Mouse (Mus musculus): ENCODE results near the gene Slc25a10. TPM values are rescaled to one million over a fixed set of nuclear protein-coding genes. Genes with fewer than 3 reads are reported as not detected.

Gene Slc25a10
- polyA plus RNA-seq, 1 experiment from 2014 or later = 49.0 TPM

DNA sequence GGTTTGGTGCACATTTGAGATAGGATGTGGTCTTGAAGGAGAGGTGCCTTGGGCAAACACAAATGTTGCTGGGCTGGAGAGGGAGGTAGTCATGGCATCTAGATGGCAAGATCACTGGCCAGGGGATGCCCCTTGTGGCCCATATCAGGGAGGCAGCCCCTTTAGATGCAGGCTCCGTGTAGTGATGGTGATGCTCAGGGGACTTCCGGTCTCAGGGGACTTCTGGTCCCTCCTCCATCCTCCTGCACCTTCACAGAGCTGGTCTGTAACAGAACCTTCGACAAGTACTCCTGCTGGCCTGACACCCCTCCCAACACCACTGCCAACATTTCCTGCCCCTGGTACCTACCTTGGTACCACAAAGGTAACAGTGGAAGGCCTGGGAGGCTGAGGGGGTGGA is 44.2 kb downstream of the Slc25a10 start:
- WGBS = 65% methylated on average over 3 of the region's 3 CpGs
- peaks cover 41% of the 10 kb centered on the region for H3K4me1 ChIP-seq
- H3K9ac ChIP-seq = no peak overlapping the region
- no peak overlapping the region for H3K4me3 ChIP-seq
- H3K4me2 ChIP-seq (replicated peaks) = no peak overlapping the region
- no peaks in the 10 kb centered on the region for H3K9me3 ChIP-seq
- peaks cover 49% of the 10 kb centered on the region for H3K27me3 ChIP-seq
- no peaks in the 10 kb centered on the region for H3K36me3 ChIP-seq
- H3K27ac ChIP-seq = no peak overlapping the region
- no peak for ATAC-seq (ENCODE audit: low FRiP score, low read depth)

DNA sequence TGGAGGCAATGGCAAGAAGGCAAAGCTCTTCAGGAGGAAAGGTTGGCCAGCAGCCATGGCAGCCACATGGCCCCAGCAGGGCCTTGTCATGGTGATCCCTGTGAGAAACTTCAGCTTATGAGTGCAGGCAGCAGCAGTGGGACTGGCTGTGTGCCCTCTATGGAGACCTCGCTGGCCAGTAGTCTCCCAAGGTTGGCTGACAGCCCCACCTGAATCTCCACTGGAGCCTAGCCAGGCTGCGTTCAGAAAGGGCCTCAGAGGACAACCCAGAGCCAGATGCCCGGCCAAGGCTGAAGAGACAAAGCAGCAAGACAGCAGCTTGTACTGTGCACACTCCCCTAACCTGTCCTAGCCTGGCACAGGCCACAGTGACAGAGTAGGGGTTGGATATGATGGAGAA is 46.8 kb downstream of the Slc25a10 start:
- no peak overlapping the region for H3K4me2 ChIP-seq (replicated peaks)
- H3K4me3 ChIP-seq = no peak overlapping the region
- peaks cover 21% of the 10 kb centered on the region for H3K36me3 ChIP-seq
- no peaks in the 10 kb centered on the region for H3K9me3 ChIP-seq
- 80% methylated on average over 3 of the region's 3 CpGs for WGBS
- H3K4me1 ChIP-seq = peaks cover 28% of the 10 kb centered on the region
- peaks cover 22% of the 10 kb centered on the region for H3K27me3 ChIP-seq
- no peak overlapping the region for H3K9ac ChIP-seq
- ATAC-seq (ENCODE audit: low FRiP score, low read depth) = no peak
- H3K27ac ChIP-seq = peak overlapping the region; percentile 67; the same call in 1 of the 2 replicates

DNA sequence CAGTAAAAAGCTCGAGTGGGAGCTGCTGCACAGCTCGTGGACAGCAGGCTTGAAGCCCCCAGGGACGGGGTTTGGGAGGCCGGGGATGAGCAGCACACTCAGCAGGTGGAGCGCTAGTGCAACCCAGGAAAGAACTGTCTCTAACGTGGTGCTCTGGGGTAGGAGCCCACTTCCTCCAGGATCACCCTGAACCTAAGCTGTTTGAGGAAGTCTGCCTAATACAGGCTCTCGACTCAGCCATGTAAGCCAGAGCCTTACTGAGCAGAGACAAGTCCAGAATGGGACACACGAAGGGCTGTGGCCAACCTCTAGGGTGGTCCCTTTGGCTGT is 47.3 kb downstream of the Slc25a10 start:
- peak overlapping the region; percentile 11; the same call in 1 of the 2 replicates for H3K4me2 ChIP-seq (replicated peaks)
- no peaks in the 10 kb centered on the region for H3K9me3 ChIP-seq
- H3K27me3 ChIP-seq = peaks cover 19% of the 10 kb centered on the region
- ATAC-seq (ENCODE audit: low FRiP score, low read depth) = no peak
- 0 out of 2 replicates have a peak overlapping the region, but pooled peaks have one; percentile 51 for H3K9ac ChIP-seq
- H3K4me1 ChIP-seq = peaks cover 28% of the 10 kb centered on the region
- peak overlapping the region; percentile 67; the same call in 1 of the 2 replicates for H3K27ac ChIP-seq
- no peak overlapping the region for H3K4me3 ChIP-seq
- H3K36me3 ChIP-seq = peaks cover 25% of the 10 kb centered on the region
- WGBS = 58% methylated on average over 8 of the region's 8 CpGs

DNA sequence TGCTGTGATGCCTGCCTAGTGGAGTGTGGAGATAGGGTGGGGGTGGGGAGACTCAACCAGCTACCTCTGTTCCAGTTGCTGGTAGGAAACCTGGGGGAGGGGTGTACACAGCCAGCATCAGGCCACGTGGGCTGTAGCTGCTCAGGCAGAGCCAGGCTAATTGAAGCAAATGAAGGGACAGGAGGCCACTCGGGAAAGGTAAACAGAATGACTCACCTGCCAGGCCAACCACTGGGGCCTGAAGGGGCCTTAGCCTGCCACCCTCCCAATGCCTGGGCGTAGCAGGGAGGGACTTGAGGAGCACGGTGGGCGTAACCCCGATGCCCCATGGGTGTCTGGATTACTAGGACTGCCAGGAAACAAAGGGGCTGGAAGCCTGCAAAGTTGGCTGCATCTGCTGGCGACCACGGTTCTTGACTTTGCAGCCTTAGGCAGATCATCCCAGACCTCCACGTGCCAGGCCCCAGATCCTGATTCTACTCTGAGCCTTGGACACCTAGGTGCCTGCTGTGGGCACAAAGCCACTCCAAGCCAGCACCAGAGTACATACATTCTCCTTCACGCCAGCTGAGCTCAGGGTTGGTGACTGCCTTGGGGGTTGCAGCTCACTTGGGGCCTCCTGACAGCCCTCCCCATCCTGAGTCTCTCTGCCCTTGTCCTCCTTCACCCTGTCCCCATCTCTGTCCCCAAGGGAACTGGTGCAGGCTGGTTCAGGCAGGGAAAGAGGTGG is 47.8 kb downstream of the Slc25a10 start:
- peaks cover 14% of the 10 kb centered on the region for H3K27me3 ChIP-seq

DNA sequence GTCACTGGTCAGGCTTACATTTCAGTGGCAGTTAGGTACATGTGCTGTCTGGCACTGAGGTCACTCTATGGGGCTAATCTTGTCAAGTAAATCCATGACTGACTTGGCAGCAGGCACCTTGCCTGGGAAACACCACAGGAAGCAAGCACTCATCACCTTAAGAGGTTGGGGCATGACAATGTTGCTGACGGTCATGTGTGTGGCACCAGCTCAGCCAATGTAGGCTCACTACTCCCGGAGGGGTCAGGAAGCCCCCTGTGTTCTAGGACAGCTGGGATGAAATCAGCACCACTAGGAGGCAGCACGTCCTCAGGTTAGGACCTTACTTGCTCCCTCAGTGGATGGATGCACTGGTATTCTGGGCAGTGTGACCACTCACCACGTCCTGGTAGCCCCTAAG is 50.3 kb downstream of the Slc25a10 start:
- Histone ChIP-seq H3K27ac (no peak overlapping the region), H3K9ac (no peak overlapping the region; the same call in 1 of the 2 replicates), H3K9me3 (no peaks in the 10 kb centered on the region), H3K4me3 (no peak overlapping the region), H3K4me1 (peaks cover 30% of the 10 kb centered on the region), H3K4me2 (replicated peaks) (no peak overlapping the region), H3K36me3 (peaks cover 48% of the 10 kb centered on the region), H3K27me3 (no peaks in the 10 kb centered on the region)
- WGBS = 46% methylated on average over 4 of the region's 4 CpGs
- ATAC-seq (ENCODE audit: low FRiP score, low read depth) = no peak

More for the DNA sequence above, 47.8 kb downstream of the Slc25a10 start:
- Histone ChIP-seq H3K4me2 (replicated peaks) (peak overlapping the region; percentile 11; the same call in 1 of the 2 replicates), H3K4me1 (peaks cover 28% of the 10 kb centered on the region), H3K27ac (peak overlapping the region; percentile 67), H3K36me3 (peaks cover 30% of the 10 kb centered on the region), H3K9me3 (no peaks in the 10 kb centered on the region), H3K4me3 (no peak overlapping the region), H3K9ac (peak overlapping the region; percentile 51)
- ATAC-seq (ENCODE audit: low FRiP score, low read depth) = peak; percentile 48; the same call in 1 of the 2 replicates
- 28% methylated on average over 10 of the region's 10 CpGs for WGBS

DNA sequence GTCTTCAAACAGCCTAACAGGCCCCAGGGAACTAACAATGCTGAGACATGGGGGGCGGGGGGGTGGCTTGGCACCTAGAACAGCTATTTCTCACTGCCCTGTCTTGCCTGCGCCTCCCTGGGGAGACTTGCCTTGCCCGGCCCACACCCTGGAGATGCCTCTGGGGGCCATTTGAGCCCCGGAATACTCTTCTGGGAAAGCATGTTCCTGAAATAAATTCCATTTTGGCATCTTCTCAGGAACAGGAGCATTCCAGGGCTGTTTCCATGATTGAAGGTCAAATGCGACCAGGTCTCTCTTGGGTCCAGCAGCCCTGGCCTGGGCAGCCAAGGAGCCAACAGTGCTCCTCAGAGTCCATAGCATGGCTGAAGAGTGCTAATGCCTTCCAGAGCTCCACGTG is 50.7 kb downstream of the Slc25a10 start:
- Histone ChIP-seq H3K4me2 (replicated peaks) (no peak overlapping the region), H3K9ac (no peak overlapping the region; the same call in 1 of the 2 replicates), H3K4me1 (peaks cover 31% of the 10 kb centered on the region), H3K36me3 (peaks cover 48% of the 10 kb centered on the region), H3K27ac (no peak overlapping the region), H3K9me3 (no peaks in the 10 kb centered on the region), H3K27me3 (no peaks in the 10 kb centered on the region), H3K4me3 (no peak overlapping the region)
- WGBS = 78% methylated on average over 6 of the region's 6 CpGs
- no peak for ATAC-seq (ENCODE audit: low FRiP score, low read depth)

DNA sequence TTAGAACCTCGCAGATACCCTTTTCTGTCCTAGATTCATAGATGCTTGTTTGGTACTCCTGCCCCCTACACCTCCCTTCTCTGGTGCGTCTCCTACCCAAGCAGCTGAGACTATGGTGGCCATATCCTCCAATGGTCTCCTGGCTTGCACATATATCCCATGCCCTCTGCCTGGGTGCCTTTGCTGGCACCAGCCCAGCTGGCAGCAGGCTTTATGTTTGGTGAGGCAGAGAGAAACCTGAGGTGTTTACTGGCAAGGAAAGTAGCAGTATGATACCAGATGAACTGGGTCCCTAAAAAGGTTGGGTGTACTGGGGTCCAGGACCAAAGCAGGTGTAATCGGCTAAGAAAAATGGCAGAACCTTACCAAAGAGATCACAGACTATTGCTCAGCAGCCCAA is 54.3 kb downstream of the Slc25a10 start:
- 99% methylated on average over 3 of the region's 3 CpGs for WGBS
- H3K27ac ChIP-seq = no peak overlapping the region

DNA sequence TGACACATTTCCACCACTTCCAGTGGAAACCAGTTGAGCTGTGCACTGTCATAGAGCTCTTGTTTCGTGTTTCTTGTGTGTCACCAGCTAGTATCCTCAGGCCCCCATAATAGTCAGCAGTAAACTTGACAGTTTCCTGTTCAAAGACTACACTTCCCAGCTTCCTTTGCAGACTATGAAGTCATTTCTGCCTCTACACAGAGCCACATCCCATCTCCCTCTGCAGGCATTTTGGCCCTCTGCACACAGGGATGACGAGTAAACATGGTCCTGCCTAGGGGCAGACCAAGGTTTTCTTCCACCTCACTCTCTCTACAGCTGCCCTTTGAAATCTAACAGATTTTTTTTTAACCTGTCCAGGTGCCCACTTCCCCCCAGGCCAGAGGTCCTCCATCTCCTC is 55.8 kb downstream of the Slc25a10 start:
- Histone ChIP-seq H3K4me3 (peak overlapping the region; percentile 5; the same call in 1 of the 2 replicates), H3K4me2 (replicated peaks) (peak overlapping the region; percentile 95)

More for the DNA sequence above, 54.3 kb downstream of the Slc25a10 start:
- Histone ChIP-seq H3K4me3 (no peak overlapping the region), H3K27me3 (no peaks in the 10 kb centered on the region), H3K36me3 (peaks cover 48% of the 10 kb centered on the region), H3K4me2 (replicated peaks) (no peak overlapping the region), H3K4me1 (peaks cover 27% of the 10 kb centered on the region), H3K9ac (no peak overlapping the region), H3K9me3 (no peaks in the 10 kb centered on the region)
- ATAC-seq (ENCODE audit: low FRiP score, low read depth) = no peak

DNA sequence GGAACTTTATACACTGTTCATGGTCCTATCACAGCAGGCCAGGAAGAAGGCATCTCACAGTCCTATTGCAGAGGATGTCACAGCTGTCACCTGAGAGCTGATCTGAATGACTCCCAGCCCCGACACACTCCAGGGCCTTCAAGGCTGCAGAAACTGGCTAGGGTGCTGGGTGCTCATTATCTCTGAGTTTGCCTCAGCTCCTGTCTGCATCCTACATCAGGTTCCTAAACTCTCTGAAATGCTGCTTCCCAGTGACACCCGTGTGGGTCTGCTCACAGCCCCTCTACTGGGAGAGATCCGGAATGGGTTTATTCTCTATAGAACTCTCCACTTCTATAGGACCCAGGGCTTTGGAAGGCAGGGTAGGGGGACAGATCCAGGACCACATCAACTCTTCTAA is 56.6 kb downstream of the Slc25a10 start:
- peak overlapping the region; percentile 95 for H3K4me2 ChIP-seq (replicated peaks)
- H3K9me3 ChIP-seq = no peaks in the 10 kb centered on the region
- no peaks in the 10 kb centered on the region for H3K27me3 ChIP-seq
- 90% methylated on average over 3 of the region's 3 CpGs for WGBS
- H3K27ac ChIP-seq = peak overlapping the region; percentile 87; the same call in 1 of the 2 replicates
- no peak for ATAC-seq (ENCODE audit: low FRiP score, low read depth)
- peak overlapping the region; percentile 98 for H3K4me3 ChIP-seq
- peak overlapping the region; percentile 98 for H3K9ac ChIP-seq
- H3K36me3 ChIP-seq = peaks cover 30% of the 10 kb centered on the region
- H3K4me1 ChIP-seq = peaks cover 27% of the 10 kb centered on the region

More for the DNA sequence above, 55.8 kb downstream of the Slc25a10 start:
- Histone ChIP-seq H3K27me3 (no peaks in the 10 kb centered on the region), H3K4me1 (peaks cover 27% of the 10 kb centered on the region), H3K9ac (peak overlapping the region; percentile 98; the same call in 1 of the 2 replicates), H3K27ac (no peak overlapping the region), H3K36me3 (peaks cover 37% of the 10 kb centered on the region), H3K9me3 (no peaks in the 10 kb centered on the region)
- WGBS = 68% methylated on average over 2 of the region's 2 CpGs
- ATAC-seq (ENCODE audit: low FRiP score, low read depth) = no peak

DNA sequence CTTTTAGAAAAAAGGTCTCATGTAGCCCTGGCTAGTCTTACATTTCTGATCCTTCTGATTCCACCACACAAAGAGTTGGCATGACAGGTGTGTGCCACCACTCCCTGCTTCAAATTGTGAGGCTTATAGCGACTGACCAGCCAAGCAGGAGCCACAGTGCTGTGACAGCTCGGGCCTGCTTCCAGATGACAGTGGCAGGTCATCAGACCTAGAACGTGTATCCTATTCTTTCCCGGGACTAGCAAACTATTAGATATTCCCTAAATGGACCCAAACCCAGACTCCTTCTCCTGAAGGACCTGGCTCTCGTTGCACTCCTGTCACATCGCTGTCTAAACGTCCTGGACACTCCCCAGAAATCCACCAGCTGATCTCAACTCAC is 57.1 kb downstream of the Slc25a10 start:
- H3K9ac ChIP-seq = peak overlapping the region; percentile 98
- no peaks in the 10 kb centered on the region for H3K9me3 ChIP-seq
- 24% methylated on average over 7 of the region's 7 CpGs for WGBS
- H3K4me2 ChIP-seq (replicated peaks) = peak overlapping the region; percentile 95
- peak overlapping the region; percentile 98 for H3K4me3 ChIP-seq
- H3K27ac ChIP-seq = peak overlapping the region; percentile 87
- no peak for ATAC-seq (ENCODE audit: low FRiP score, low read depth)
- H3K4me1 ChIP-seq = peaks cover 27% of the 10 kb centered on the region
- H3K36me3 ChIP-seq = peaks cover 24% of the 10 kb centered on the region
- no peaks in the 10 kb centered on the region for H3K27me3 ChIP-seq
